Comparison of ENCODE assay signal across 14 mouse cellular contexts in the genomic region with DNA sequence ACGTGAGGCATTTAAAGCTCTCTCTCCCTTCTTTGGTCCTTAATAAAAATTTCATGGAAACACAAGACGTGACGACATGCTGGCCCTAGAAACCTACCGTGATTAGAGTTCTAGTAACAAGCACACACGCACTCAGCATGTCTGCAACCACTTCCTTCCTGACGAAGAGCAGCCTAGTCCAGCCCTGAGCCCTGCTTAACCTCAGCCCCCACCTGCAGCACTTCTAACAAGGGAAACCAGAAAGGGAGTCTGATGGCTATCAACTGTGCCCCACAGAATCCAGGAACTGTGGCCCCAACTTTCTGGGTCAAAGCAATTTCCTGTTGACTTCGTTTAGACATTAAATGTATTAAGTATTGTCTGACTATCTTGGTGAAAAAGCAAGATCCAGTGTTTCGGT.
DNase-seq lines count a peak whose midpoint lies in the region; ATAC-seq lines count a peak whose summit lies in the region.
"Had no signal": no experiment of that assay in that cellular context is flagged by ENCODE, and none has a peak within 500 bp of the region (broad histone marks: within the 10 kb centered on the region; RNA-seq: fewer than 3 reads in every experiment).

No protein-coding gene starts in this region.

- ATAC-seq in CD4-positive, CD25-positive, alpha-beta regulatory T cell, adult 4 months: peak; percentile 93
- ATAC-seq: forebrain, embryonic 15.5 days had no signal

- peak; percentile 88 for DNase-seq in 416B (ENCODE audit: low read depth)
- DNase-seq in induced T-regulatory cell, adult 2 months (ENCODE audit: low read depth): peak; percentile 71
- peak; percentile 42 to 65 for DNase-seq in thymus, adult 18-20 months
- DNase-seq in urinary bladder, postnatal 14 days (ENCODE audit: low spot score): no peak
- no peak for DNase-seq in adrenal gland, postnatal 4 days (ENCODE audit: low spot score in 2 of 2)
- DNase-seq in ovary, postnatal 14 days (ENCODE audit: low spot score): no peak
- DNase-seq: adrenal gland, adult 8-10 months; cerebellum, postnatal 25 days; heart, postnatal 4 days; kidney, postnatal 10 days; left cerebral cortex, postnatal 4 days; right cerebral cortex, postnatal 14 days had no signal

Comparison
In these comparisons a context has a peak if more than half of its experiments do, and no peak if none do; other contexts are left out.
1. DNase-seq: peak in 416B (single experiment), induced T-regulatory cell, adult 2 months (single experiment) and thymus, adult 18-20 months (2 of 2); none in urinary bladder, postnatal 14 days (single experiment), adrenal gland, postnatal 4 days (0 of 2) and ovary, postnatal 14 days (single experiment).